Mouse (Mus musculus): Measurements from ENCODE around the gene Slc24a3. TPM values are rescaled to one million over a fixed set of nuclear protein-coding genes. Genes with fewer than 3 reads are reported as not detected.

Slc24a3 gene
- polyA plus RNA-seq, 1 experiment from 2014 or later = 21.5 TPM

GRCm38 (mm10) chr2:145260574-145260973, 93.0 kb downstream of the Slc24a3 start:
- no peak for ATAC-seq (ENCODE audit: low FRiP score)
- Histone ChIP-seq H3K4me2 (replicated peaks) (no peak overlapping the region), H3K36me3 (replicated peaks; ENCODE audit: control insufficient read depth, insufficient read depth) (no peaks in the 10 kb centered on the region), H3K27ac (no peak overlapping the region), H3K9me3 (ENCODE audit: control insufficient read depth, low read length) (no peaks in the 10 kb centered on the region), H3K4me1 (replicated peaks; ENCODE audit: control insufficient read depth, insufficient read depth, low read length) (no peaks in the 10 kb centered on the region), H3K27me3 (ENCODE audit: control insufficient read depth, insufficient read depth, low read length) (no peaks in the 10 kb centered on the region), H3K4me3 (replicated peaks; ENCODE audit: low read length) (no peak overlapping the region), H3K9ac (no peak overlapping the region)
- 83% methylated on average over 1 of the region's 1 CpGs for WGBS
- no peak for DNase-seq (ENCODE audit: low spot score)

GRCm38 (mm10) chr2:145262153-145262552, 94.6 kb downstream of the Slc24a3 start:
- H3K36me3 ChIP-seq (replicated peaks; ENCODE audit: control insufficient read depth, insufficient read depth) = no peaks in the 10 kb centered on the region
- H3K4me2 ChIP-seq (replicated peaks) = no peak overlapping the region
- no peaks in the 10 kb centered on the region for H3K27me3 ChIP-seq (ENCODE audit: control insufficient read depth, insufficient read depth, low read length)
- H3K27ac ChIP-seq = no peak overlapping the region
- ATAC-seq (ENCODE audit: low FRiP score) (no peak), DNase-seq (ENCODE audit: low spot score) (no peak)
- no peak overlapping the region for H3K4me3 ChIP-seq (replicated peaks; ENCODE audit: low read length)
- no peaks in the 10 kb centered on the region for H3K4me1 ChIP-seq (replicated peaks; ENCODE audit: control insufficient read depth, insufficient read depth, low read length)
- no peak overlapping the region for H3K9ac ChIP-seq
- 94% methylated on average over 1 of the region's 1 CpGs for WGBS
- H3K9me3 ChIP-seq (ENCODE audit: control insufficient read depth, low read length) = no peaks in the 10 kb centered on the region

GRCm38 (mm10) chr2:145266723-145267122, 99.2 kb downstream of the Slc24a3 start:
- WGBS = 69% methylated on average over 1 of the region's 1 CpGs
- DNase-seq (ENCODE audit: low spot score) (no peak), ATAC-seq (ENCODE audit: low FRiP score) (no peak)
- Histone ChIP-seq H3K9me3 (ENCODE audit: control insufficient read depth, low read length) (no peaks in the 10 kb centered on the region), H3K4me1 (replicated peaks; ENCODE audit: control insufficient read depth, insufficient read depth, low read length) (no peaks in the 10 kb centered on the region), H3K36me3 (replicated peaks; ENCODE audit: control insufficient read depth, insufficient read depth) (no peaks in the 10 kb centered on the region), H3K4me3 (replicated peaks; ENCODE audit: low read length) (no peak overlapping the region), H3K27ac (no peak overlapping the region), H3K4me2 (replicated peaks) (no peak overlapping the region), H3K9ac (no peak overlapping the region), H3K27me3 (ENCODE audit: control insufficient read depth, insufficient read depth, low read length) (no peaks in the 10 kb centered on the region)

GRCm38 (mm10) chr2:145268971-145269370, 101.4 kb downstream of the Slc24a3 start:
- Histone ChIP-seq H3K4me1 (replicated peaks; ENCODE audit: control insufficient read depth, insufficient read depth, low read length) (no peaks in the 10 kb centered on the region), H3K9ac (no peak overlapping the region), H3K4me3 (replicated peaks; ENCODE audit: low read length) (no peak overlapping the region), H3K27me3 (ENCODE audit: control insufficient read depth, insufficient read depth, low read length) (no peaks in the 10 kb centered on the region), H3K36me3 (replicated peaks; ENCODE audit: control insufficient read depth, insufficient read depth) (no peaks in the 10 kb centered on the region), H3K27ac (no peak overlapping the region), H3K9me3 (ENCODE audit: control insufficient read depth, low read length) (no peaks in the 10 kb centered on the region), H3K4me2 (replicated peaks) (no peak overlapping the region)
- ATAC-seq (ENCODE audit: low FRiP score) (no peak), DNase-seq (ENCODE audit: low spot score) (no peak)

GRCm38 (mm10) chr2:145269410-145269809, 101.9 kb downstream of the Slc24a3 start:
- ATAC-seq (ENCODE audit: low FRiP score) (no peak), DNase-seq (ENCODE audit: low spot score) (no peak)
- Histone ChIP-seq H3K9me3 (ENCODE audit: control insufficient read depth, low read length) (no peaks in the 10 kb centered on the region), H3K9ac (no peak overlapping the region), H3K36me3 (replicated peaks; ENCODE audit: control insufficient read depth, insufficient read depth) (no peaks in the 10 kb centered on the region), H3K27me3 (ENCODE audit: control insufficient read depth, insufficient read depth, low read length) (no peaks in the 10 kb centered on the region), H3K4me3 (replicated peaks; ENCODE audit: low read length) (no peak overlapping the region), H3K4me2 (replicated peaks) (no peak overlapping the region), H3K27ac (no peak overlapping the region), H3K4me1 (replicated peaks; ENCODE audit: control insufficient read depth, insufficient read depth, low read length) (no peaks in the 10 kb centered on the region)
- 86% methylated on average over 4 of the region's 4 CpGs for WGBS

- 92% methylated on average over 9 of the region's 9 CpGs for WGBS
Measured at GRCm38 (mm10) chr2:145274016-145274677, 106.6 kb downstream of the Slc24a3 start.

GRCm38 (mm10) chr2:145279336-145279735, 111.8 kb downstream of the Slc24a3 start:
- ATAC-seq (ENCODE audit: low FRiP score) (no peak), DNase-seq (ENCODE audit: low spot score) (no peak)
- 82% methylated on average over 1 of the region's 1 CpGs for WGBS
- Histone ChIP-seq H3K27me3 (ENCODE audit: control insufficient read depth, insufficient read depth, low read length) (no peaks in the 10 kb centered on the region), H3K9ac (no peak overlapping the region), H3K9me3 (ENCODE audit: control insufficient read depth, low read length) (no peaks in the 10 kb centered on the region), H3K4me2 (replicated peaks) (no peak overlapping the region), H3K27ac (no peak overlapping the region), H3K36me3 (replicated peaks; ENCODE audit: control insufficient read depth, insufficient read depth) (no peaks in the 10 kb centered on the region), H3K4me3 (replicated peaks; ENCODE audit: low read length) (no peak overlapping the region), H3K4me1 (replicated peaks; ENCODE audit: control insufficient read depth, insufficient read depth, low read length) (no peaks in the 10 kb centered on the region)

More at GRCm38 (mm10) chr2:145274016-145274677, 106.6 kb downstream of the Slc24a3 start:
- Histone ChIP-seq H3K36me3 (replicated peaks; ENCODE audit: control insufficient read depth, insufficient read depth) (no peaks in the 10 kb centered on the region), H3K9ac (no peak overlapping the region), H3K4me2 (replicated peaks) (no peak overlapping the region), H3K9me3 (ENCODE audit: control insufficient read depth, low read length) (no peaks in the 10 kb centered on the region), H3K4me3 (replicated peaks; ENCODE audit: low read length) (no peak overlapping the region), H3K27me3 (ENCODE audit: control insufficient read depth, insufficient read depth, low read length) (no peaks in the 10 kb centered on the region), H3K4me1 (replicated peaks; ENCODE audit: control insufficient read depth, insufficient read depth, low read length) (no peaks in the 10 kb centered on the region), H3K27ac (no peak overlapping the region)
- ATAC-seq (ENCODE audit: low FRiP score) (no peak), DNase-seq (ENCODE audit: low spot score) (no peak)

GRCm38 (mm10) chr2:145283746-145284145, 116.2 kb downstream of the Slc24a3 start:
- Histone ChIP-seq H3K4me2 (replicated peaks) (no peak overlapping the region), H3K27me3 (ENCODE audit: control insufficient read depth, insufficient read depth, low read length) (no peaks in the 10 kb centered on the region), H3K4me3 (replicated peaks; ENCODE audit: low read length) (no peak overlapping the region), H3K9ac (no peak overlapping the region), H3K9me3 (ENCODE audit: control insufficient read depth, low read length) (no peaks in the 10 kb centered on the region), H3K4me1 (replicated peaks; ENCODE audit: control insufficient read depth, insufficient read depth, low read length) (no peaks in the 10 kb centered on the region), H3K36me3 (replicated peaks; ENCODE audit: control insufficient read depth, insufficient read depth) (no peaks in the 10 kb centered on the region), H3K27ac (no peak overlapping the region)
- ATAC-seq (ENCODE audit: low FRiP score) (no peak), DNase-seq (ENCODE audit: low spot score) (no peak)
- 67% methylated on average over 2 of the region's 2 CpGs for WGBS

GRCm38 (mm10) chr2:145288501-145288900, 120.9 kb downstream of the Slc24a3 start:
- no peaks in the 10 kb centered on the region for H3K36me3 ChIP-seq (replicated peaks; ENCODE audit: control insufficient read depth, insufficient read depth)
- ATAC-seq (ENCODE audit: low FRiP score) = no peak
- H3K4me2 ChIP-seq (replicated peaks) = no peak overlapping the region
- H3K27ac ChIP-seq = no peak overlapping the region
- H3K4me1 ChIP-seq (replicated peaks; ENCODE audit: control insufficient read depth, insufficient read depth, low read length) = peaks cover 6% of the 10 kb centered on the region; the same call in 1 of the 2 replicates
- H3K9ac ChIP-seq = no peak overlapping the region
- H3K27me3 ChIP-seq (ENCODE audit: control insufficient read depth, insufficient read depth, low read length) = no peaks in the 10 kb centered on the region
- H3K4me3 ChIP-seq (replicated peaks; ENCODE audit: low read length) = no peak overlapping the region
- WGBS = 27% methylated on average over 1 of the region's 1 CpGs
- no peak for DNase-seq (ENCODE audit: low spot score)
- no peaks in the 10 kb centered on the region for H3K9me3 ChIP-seq (ENCODE audit: control insufficient read depth, low read length)

- peaks cover 6% of the 10 kb centered on the region; the same call in 1 of the 2 replicates for H3K4me1 ChIP-seq (replicated peaks; ENCODE audit: control insufficient read depth, insufficient read depth, low read length)
- no peaks in the 10 kb centered on the region for H3K27me3 ChIP-seq (ENCODE audit: control insufficient read depth, insufficient read depth, low read length)
- no peak for DNase-seq (ENCODE audit: low spot score)
- no peaks in the 10 kb centered on the region for H3K9me3 ChIP-seq (ENCODE audit: control insufficient read depth, low read length)
- no peak overlapping the region for H3K4me3 ChIP-seq (replicated peaks; ENCODE audit: low read length)
- 31% methylated on average over 2 of the region's 2 CpGs for WGBS
- ATAC-seq (ENCODE audit: low FRiP score) = no peak
- no peaks in the 10 kb centered on the region for H3K36me3 ChIP-seq (replicated peaks; ENCODE audit: control insufficient read depth, insufficient read depth)
- H3K27ac ChIP-seq = no peak overlapping the region
- H3K9ac ChIP-seq = no peak overlapping the region
- H3K4me2 ChIP-seq (replicated peaks) = no peak overlapping the region
Measured at GRCm38 (mm10) chr2:145291473-145291872, 123.9 kb downstream of the Slc24a3 start.
